Mouse (Mus musculus) hindbrain, embryonic 14.5 days (tissue): ENCODE results near the gene Ptprs. TPM values are rescaled to one million over a fixed set of nuclear protein-coding genes. Genes with fewer than 3 reads are reported as not detected.
"Not testable (repeated sequence)": the region's sequence is repeated elsewhere in the genome, so short reads cannot be mapped to it uniquely, and the experiment has no call there.

Experiments
- ATAC-seq: fragments of 200-750 bp; cut with Nextera tagmentation; 2 replicates; pipeline ENCODE4 v1.8.0; 2017; ENCODE audit warnings: moderate number of reproducible peaks, mild to moderate bottlenecking, moderate TSS enrichment, moderate library complexity; ENCODE audit not compliant: low FRiP score
- DNase-seq: peaks from one replicate; pipeline ENCODE4 v3.0.0-alpha.2; 2015; ENCODE audit warnings: low spot score
- H3K27ac ChIP-seq: fragments of 300-500 bp; sonication (generic); 2 replicates; pipeline ENCODE4 v1.5.1; 2014; ENCODE audit warnings: mild to moderate bottlenecking, moderate library complexity
- H3K27me3 ChIP-seq: fragments of 300-500 bp; sonication (generic); 2 replicates; pipeline ENCODE4 v1.6.1; 2014; ENCODE audit warnings: mild to moderate bottlenecking, low read length, mixed read lengths; ENCODE audit not compliant: control insufficient read depth, insufficient read depth
- H3K36me3 ChIP-seq: fragments of 300-500 bp; sonication (generic); replicated peaks from 2 replicates; pipeline ENCODE4 v1.6.1; 2014; ENCODE audit not compliant: control insufficient read depth, insufficient read depth
- H3K4me1 ChIP-seq: fragments of 300-500 bp; sonication (generic); replicated peaks from 2 replicates; pipeline ENCODE4 v1.6.1; 2014; ENCODE audit warnings: antibody characterized with exemption, low read length, mixed read lengths; ENCODE audit not compliant: control insufficient read depth, insufficient read depth
- H3K4me2 ChIP-seq: fragments of 300-500 bp; sonication (generic); replicated peaks from 2 replicates; pipeline ENCODE4 v1.6.1; 2014; ENCODE audit warnings: mild to moderate bottlenecking, moderate library complexity
- H3K4me3 ChIP-seq: fragments of 300-500 bp; sonication (generic); replicated peaks from 2 replicates; pipeline ENCODE4 v1.5.1; 2014; ENCODE audit warnings: mild to moderate bottlenecking, low read length
- H3K9ac ChIP-seq: fragments of 300-500 bp; sonication (generic); 2 replicates; pipeline ENCODE4 v1.6.1; 2014
- H3K9me3 ChIP-seq: fragments of 300-500 bp; sonication (generic); 2 replicates; pipeline ENCODE4 v1.6.1; 2016; ENCODE audit warnings: low read length; ENCODE audit not compliant: control insufficient read depth
- WGBS: fragments of 180-500 bp; shearing (Covaris S2); extraction: QIAGEN DNeasy Blood & Tissue Kit; methylation state at CpG from one replicate; pipeline ENCODE4 v1.1.7; 2014; 5-methylcytosine and 5-hydroxymethylcytosine counted together
- polyA plus RNA-seq: library from polyadenylated mRNA; unstranded; fragments of >200 nt; fragmentation: Nextera tagmentation; extraction: Ambion mirVana; gene quantifications from 2 replicates; pipeline ENCODE4 v1.2.1, GENCODE M21; 2014

The Ptprs gene
- polyA plus RNA-seq, 1 experiment from 2014 or later, result 276 TPM

- ATAC-seq (no peak), DNase-seq (peak; percentile 25)
- no peaks in the 10 kb centered on the region for H3K36me3 ChIP-seq
- peaks cover 31% of the 10 kb centered on the region for H3K27me3 ChIP-seq
- H3K9ac ChIP-seq, result no peak overlapping the region
- H3K4me3 ChIP-seq, result no peak overlapping the region
- peaks cover 16% of the 10 kb centered on the region for H3K4me1 ChIP-seq
- H3K27ac ChIP-seq, result 0 out of 2 replicates have a peak overlapping the region, but pooled peaks have one; percentile 17
- no peaks in the 10 kb centered on the region for H3K9me3 ChIP-seq
- WGBS, result 24% methylated on average over 27 of the region's 27 CpGs
- H3K4me2 ChIP-seq, result 0 out of 2 replicates have a peak overlapping the region, but pooled peaks have one; percentile 41
These were observed 34.2 kb upstream of the Ptprs start for GRCm38 (mm10) chr17:56510473-56510969.

- H3K4me1 ChIP-seq, result peaks cover 12% of the 10 kb centered on the region; the same call in 1 of the 2 replicates
- H3K27ac ChIP-seq, result peak overlapping the region; percentile 61; the same call in 1 of the 2 replicates
- 8% methylated on average over 31 of the region's 37 CpGs for WGBS
- no peak overlapping the region; the same call in 1 of the 2 replicates for H3K4me3 ChIP-seq
- H3K9ac ChIP-seq, result no peak overlapping the region
- peak; percentile 28 for ATAC-seq
- 0 out of 2 replicates have a peak overlapping the region, but pooled peaks have one; percentile 1 for H3K4me2 ChIP-seq
- no peaks in the 10 kb centered on the region for H3K36me3 ChIP-seq
- H3K27me3 ChIP-seq, result peaks cover 31% of the 10 kb centered on the region
- no peaks in the 10 kb centered on the region for H3K9me3 ChIP-seq
- DNase-seq, result peak; percentile 72
These were observed 33.6 kb upstream of the Ptprs start for GRCm38 (mm10) chr17:56509707-56510472.

GRCm38 (mm10) chr17:56509021-56509640 is 32.8 kb upstream of the Ptprs start:
- H3K4me3 ChIP-seq, result no peak overlapping the region
- H3K27ac ChIP-seq, result peak overlapping the region; percentile 61
- no peak overlapping the region for H3K9ac ChIP-seq
- WGBS, result 30% methylated on average over 10 of the region's 10 CpGs
- peak; percentile 20 for DNase-seq
- H3K27me3 ChIP-seq, result peaks cover 31% of the 10 kb centered on the region
- H3K4me1 ChIP-seq, result peaks cover 12% of the 10 kb centered on the region; the same call in 1 of the 2 replicates
- 0 out of 2 replicates have a peak overlapping the region, but pooled peaks have one; percentile 1 for H3K4me2 ChIP-seq
- peak; percentile 3; the same call in 1 of the 2 replicates for ATAC-seq
- no peaks in the 10 kb centered on the region for H3K9me3 ChIP-seq
- no peaks in the 10 kb centered on the region for H3K36me3 ChIP-seq

- H3K27ac ChIP-seq, result peak overlapping the region; percentile 96
- no peaks in the 10 kb centered on the region for H3K36me3 ChIP-seq
- H3K4me3 ChIP-seq, result peak overlapping the region; percentile 53
- WGBS, result under 1% methylated on average over 42 of the region's 42 CpGs
- ATAC-seq (peak; percentile 94), DNase-seq (peak; percentile 96)
- peak overlapping the region; percentile 95 for H3K9ac ChIP-seq
- H3K27me3 ChIP-seq, result peaks cover 25% of the 10 kb centered on the region
- peaks cover 12% of the 10 kb centered on the region; the same call in 1 of the 2 replicates for H3K4me1 ChIP-seq
- no peaks in the 10 kb centered on the region for H3K9me3 ChIP-seq
- H3K4me2 ChIP-seq, result peak overlapping the region; percentile 99
These were observed 31.1 kb upstream of the Ptprs start for GRCm38 (mm10) chr17:56507161-56508068.

- peaks cover 16% of the 10 kb centered on the region for H3K27me3 ChIP-seq
- H3K9ac ChIP-seq, result peak overlapping the region; percentile 95
- no peaks in the 10 kb centered on the region for H3K9me3 ChIP-seq
- H3K4me3 ChIP-seq, result peak overlapping the region; percentile 53
- 59% methylated on average over 15 of the region's 15 CpGs for WGBS
- peak overlapping the region; percentile 99 for H3K4me2 ChIP-seq
- H3K27ac ChIP-seq, result peak overlapping the region; percentile 96
- ATAC-seq (no peak), DNase-seq (no peak)
- H3K4me1 ChIP-seq, result peaks cover 16% of the 10 kb centered on the region
- no peaks in the 10 kb centered on the region for H3K36me3 ChIP-seq
These were observed 30.3 kb upstream of the Ptprs start for GRCm38 (mm10) chr17:56506417-56507065.

- ATAC-seq (no peak), DNase-seq (no peak)
- no peak overlapping the region for H3K27ac ChIP-seq
- no peak overlapping the region for H3K4me3 ChIP-seq
- 66% methylated on average over 10 of the region's 10 CpGs for WGBS
- peaks cover 16% of the 10 kb centered on the region for H3K4me1 ChIP-seq
- H3K27me3 ChIP-seq, result peaks cover 5% of the 10 kb centered on the region
- H3K9ac ChIP-seq, result no peak overlapping the region
- no peaks in the 10 kb centered on the region for H3K36me3 ChIP-seq
- no peaks in the 10 kb centered on the region for H3K9me3 ChIP-seq
- H3K4me2 ChIP-seq, result no peak overlapping the region
These were observed 29.1 kb upstream of the Ptprs start for GRCm38 (mm10) chr17:56505401-56505800.

- peaks cover 24% of the 10 kb centered on the region for H3K4me1 ChIP-seq
These were observed 26.2 kb upstream of the Ptprs start for GRCm38 (mm10) chr17:56502526-56502925.

GRCm38 (mm10) chr17:56501635-56502400 is 25.5 kb upstream of the Ptprs start:
- not testable (repeated sequence) for ATAC-seq, H3K4me2 ChIP-seq, H3K27me3 ChIP-seq, H3K36me3 ChIP-seq, H3K9ac ChIP-seq, H3K4me3 ChIP-seq, H3K9me3 ChIP-seq
- 28% methylated on average over 2 of the region's 2 CpGs for WGBS
- Histone ChIP-seq H3K4me1 (peaks cover 21% of the 10 kb centered on the region), H3K27ac (peak overlapping the region; percentile 34)
- peak; percentile 28 for DNase-seq

More at GRCm38 (mm10) chr17:56502526-56502925, 26.2 kb upstream of the Ptprs start:
- ATAC-seq, result peak; percentile 70
- Histone ChIP-seq H3K36me3 (no peaks in the 10 kb centered on the region), H3K4me2 (no peak overlapping the region), H3K9me3 (no peaks in the 10 kb centered on the region), H3K27me3 (no peaks in the 10 kb centered on the region), H3K9ac (no peak overlapping the region), H3K4me3 (no peak overlapping the region), H3K27ac (peak overlapping the region; percentile 39)
- DNase-seq, result peak; percentile 74
- 17% methylated on average over 9 of the region's 9 CpGs for WGBS
